Mouse (Mus musculus) embryo, embryonic 10 days (tissue): ENCODE data around the gene Crtac1.
A peak's percentile ranks its signal among the peaks of the same experiment; 100 is the strongest.

Experiments
- DNase-seq: peaks from one replicate; pipeline ENCODE4 v3.0.0-alpha.2; 2015; ENCODE audit warnings: low spot score

Gene Crtac1

DNA sequence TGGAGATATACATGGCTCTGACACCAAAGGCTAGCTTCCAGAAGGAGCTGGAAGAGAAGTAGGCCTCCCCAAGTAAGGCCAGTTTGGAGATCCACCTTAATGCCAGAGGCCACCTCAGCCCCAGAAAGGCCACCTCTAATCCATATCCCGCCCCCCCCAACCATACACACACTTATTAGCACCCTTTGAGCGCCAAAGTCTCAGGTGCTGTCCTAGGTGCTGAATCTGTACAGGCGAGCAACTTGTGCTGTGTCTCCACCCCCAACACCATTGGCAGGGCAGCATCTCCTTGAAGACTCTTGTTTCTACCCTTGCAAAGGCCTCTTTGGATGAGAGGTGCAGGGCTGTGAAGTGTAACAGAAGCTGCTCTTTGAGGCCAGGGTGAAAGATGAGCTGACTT lies 6.4 kb downstream of the Crtac1 start:
- DNase-seq, result peak; percentile 89

DNA sequence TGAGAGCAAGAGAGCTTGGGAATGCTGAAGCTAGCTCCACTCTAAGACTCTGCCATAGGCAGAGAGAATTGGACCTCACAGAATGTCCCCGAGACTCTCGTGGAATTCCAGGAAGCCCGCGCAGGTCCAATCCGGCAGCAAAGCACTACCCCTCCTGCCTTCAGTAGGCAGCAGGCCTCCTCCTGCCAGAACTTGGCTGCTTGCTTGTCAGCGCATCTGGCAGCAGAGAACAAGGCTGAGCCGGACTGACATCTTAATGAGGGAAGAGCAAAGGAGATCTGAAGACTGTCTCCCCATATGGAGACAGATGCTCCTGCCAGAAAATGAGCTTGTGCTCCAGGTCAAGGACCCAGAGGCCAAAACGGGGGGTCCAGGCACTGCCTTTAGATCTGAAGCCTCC lies 16.5 kb downstream of the Crtac1 start:
- DNase-seq, result no peak

DNA sequence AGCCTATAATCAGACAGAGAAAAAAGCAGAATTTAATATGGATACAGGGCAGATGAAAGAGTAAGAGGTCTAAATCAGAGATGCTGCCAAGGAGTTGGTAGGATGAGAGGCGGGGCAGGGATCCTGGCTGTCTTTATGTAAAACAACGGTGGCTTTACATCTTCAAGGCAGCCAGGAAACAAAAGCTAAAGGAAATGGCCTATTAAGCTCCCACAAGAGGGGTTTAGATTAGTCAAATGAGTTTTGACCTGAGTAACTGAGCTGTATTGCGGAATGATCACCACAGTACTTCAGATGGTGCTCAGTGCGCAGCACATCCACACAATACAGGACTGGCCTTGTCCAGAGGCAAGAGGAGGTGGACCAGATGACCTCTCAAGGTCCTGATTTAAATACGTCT lies 21.7 kb downstream of the Crtac1 start:
- DNase-seq, result no peak

DNA sequence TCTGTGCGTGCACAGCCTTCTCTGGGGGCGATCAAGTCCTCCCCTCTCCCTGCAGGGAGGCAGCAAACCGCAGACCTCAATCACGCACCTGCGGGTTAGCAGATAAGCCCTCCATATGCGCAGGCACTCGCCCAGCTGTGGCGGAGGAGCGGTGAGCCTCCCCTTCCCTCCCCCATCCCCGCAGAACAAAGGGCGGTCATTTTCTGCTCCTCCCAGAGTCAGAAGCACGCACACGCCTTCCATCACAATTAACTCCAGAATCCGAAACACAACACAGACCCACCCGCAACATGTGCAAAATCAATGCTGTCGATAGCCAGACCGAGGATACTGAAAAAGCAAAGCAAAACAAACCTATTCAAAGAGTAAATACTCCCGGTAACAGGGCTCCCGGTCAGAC lies 22.4 kb downstream of the Crtac1 start:
- peak; percentile 51 for DNase-seq

DNA sequence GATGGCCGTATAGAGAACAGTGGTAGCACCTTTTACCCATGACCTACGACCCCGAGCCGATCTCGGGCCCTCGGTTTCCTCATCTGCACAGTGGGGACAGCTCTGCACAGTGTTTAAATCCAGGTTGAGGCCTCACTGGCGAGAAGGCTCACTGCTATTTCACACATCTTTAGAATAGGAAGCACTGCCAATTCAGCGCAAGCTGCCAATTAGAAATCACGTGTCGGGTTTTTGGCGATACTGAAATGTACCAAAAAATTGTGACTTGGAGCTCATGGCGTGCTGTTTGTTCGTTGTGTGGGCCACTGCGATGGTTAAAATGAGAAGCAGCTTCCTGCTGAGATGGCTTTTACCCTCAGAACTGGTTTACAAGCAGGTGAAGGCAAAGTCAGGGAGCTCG lies 27.2 kb downstream of the Crtac1 start:
- no peak for DNase-seq

DNA sequence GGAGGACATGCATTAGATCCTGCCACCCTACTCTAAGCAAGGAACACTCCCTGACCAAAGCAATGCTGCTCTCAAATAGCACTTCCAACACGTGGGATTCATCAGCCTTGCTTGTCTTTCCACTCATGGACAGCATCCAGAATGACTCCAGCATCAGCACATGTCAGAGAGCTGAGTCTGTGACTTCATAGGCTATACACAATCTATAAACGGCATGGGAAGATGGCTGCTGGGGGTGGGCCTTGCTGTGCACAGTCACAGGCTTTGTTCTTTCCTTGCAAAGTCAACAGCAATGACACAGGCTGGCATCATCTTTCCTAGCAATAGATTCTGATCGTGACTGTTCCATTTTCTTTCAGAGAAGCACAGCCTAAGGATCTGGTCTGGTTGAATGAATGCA lies 31.6 kb downstream of the Crtac1 start:
- no peak for DNase-seq

DNA sequence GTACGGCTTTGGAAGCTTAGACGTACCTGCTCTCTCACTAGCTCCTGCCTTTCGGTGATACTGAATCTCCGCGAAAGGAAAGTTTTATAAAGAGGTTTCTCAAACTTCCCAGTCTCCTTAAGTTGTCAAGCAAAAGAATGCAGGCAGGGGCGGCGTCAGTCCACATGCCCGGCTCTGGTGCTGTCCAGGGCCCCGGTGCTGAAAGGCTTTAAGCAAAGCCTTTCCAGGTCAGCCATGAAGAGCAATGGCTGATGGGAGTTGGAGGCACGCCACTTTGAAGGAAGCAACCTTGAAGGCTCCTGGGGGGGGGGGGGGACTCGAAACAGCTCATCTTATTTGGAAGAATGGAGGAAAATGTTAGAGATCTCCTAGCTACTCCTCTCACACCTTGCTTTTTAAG lies 34.3 kb downstream of the Crtac1 start:
- peak; percentile 83 for DNase-seq

DNA sequence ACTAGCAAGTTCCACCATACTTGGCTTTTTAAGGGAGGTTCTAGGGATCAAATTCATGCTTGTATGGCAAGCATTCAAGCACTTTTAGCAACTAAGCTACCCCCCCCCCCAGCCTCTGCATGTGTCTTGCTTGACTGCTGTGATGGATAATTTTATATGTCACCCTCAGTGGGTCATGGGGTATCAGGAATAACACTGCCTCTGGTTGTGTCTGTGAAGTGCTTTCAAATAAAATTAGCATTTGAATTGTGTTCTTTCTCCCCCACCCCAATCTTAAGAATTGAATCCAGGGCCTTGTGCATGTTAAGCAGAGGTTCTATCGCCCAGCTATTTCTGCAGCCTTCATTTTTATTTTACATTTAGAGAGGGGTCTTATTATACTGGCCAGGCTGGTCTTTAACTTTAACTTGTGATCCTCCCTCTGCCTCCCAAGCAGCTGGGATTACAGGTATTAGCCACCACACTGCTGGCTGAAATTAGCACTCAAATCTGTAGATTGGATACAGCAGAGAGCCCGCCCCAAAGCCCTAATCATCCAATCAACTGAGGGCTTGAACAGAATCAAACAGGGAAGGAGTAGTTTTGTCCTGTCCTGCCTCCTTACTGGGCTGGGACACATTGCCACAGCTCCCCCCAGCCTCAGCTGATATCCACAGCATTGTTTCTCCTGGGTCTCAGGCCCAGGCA lies 36.6 kb downstream of the Crtac1 start:
- DNase-seq, result no peak

DNA sequence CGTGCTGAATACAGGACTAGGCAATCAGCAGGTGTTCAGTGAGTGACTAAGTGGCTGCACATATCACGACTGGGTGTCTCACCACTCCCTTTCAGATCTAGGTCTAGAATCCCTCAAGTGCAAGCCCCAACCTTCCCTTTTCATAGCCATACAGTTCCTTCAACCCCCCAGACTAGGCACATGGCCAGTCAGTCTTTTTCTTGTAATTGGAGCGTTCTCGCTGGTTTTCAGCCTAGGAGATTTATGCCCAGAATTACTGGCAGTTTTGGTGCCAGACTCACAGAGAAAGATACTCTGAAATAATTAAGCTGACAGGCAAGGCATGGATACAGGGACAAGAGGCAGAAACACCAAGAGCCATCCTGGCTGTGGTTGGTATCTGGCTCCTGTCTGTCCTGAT lies 37.7 kb downstream of the Crtac1 start:
- no peak for DNase-seq

DNA sequence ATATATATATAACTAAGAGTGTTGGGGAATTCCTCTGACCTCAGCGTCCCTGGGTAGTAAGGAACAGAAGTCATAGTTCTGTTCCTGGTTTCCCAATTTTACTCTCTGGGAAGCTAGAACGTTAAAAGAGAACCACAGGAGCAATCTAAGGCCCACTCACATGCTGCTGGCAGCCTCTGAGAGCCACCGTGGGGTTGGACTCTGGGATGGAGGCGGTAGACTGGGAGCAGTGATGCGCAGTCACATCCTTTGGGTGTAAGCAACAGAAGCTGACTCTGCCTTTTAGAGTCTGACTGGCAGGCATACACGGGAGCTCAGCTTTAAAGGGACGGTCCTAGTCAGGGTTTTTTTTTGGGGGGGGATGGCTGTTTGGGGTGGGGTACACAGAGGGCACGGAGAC lies 39.5 kb downstream of the Crtac1 start:
- no peak for DNase-seq

DNA sequence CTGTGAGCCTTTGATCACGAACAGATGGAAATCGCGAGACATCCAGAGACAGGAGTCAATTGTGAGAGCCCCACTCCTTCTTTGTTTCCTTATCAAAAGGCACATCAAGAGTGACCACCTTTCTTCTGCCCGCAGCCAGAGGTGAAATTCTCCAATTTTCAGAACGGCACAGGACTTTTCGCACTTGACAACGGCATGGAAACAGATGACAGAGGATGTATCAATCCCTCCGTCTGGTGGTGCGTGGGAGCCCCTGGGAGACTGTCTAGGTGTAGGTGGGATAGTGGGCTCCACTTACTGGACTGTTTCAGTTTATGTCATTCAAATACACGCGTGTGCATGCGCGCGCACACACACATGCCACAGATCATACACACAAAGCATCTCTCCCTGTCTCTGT lies 42.0 kb downstream of the Crtac1 start:
- DNase-seq, result no peak

DNA sequence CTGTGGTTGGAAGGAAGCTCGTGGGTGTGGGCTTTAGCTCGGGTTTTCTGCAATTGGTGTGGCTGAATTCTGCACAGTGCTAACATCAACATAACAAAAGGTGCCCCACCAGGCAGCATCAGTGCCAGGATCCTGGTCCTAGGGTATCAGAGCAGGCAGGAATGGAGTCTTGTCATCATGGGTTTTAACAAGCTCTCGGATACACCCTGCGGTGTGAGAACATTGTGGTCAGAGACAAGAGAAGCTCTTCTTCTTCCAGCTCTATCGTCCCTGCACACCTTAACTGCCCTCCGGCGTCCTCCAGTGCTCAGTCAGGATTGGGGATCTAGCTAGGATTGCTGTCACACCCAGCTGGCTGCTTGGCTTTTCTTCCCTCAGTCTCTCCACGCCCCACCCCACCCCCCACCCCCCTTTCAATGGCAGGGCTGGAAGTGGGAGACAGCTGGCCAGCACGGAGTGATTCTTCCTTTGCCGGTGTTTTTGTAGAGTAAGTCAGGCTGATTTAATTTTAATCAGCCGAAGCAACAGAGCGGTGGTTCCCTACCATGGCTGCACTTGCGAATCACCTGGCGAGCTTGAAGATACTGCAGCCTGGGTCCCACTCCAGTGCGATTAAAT lies 46.5 kb downstream of the Crtac1 start:
- no peak for DNase-seq

DNA sequence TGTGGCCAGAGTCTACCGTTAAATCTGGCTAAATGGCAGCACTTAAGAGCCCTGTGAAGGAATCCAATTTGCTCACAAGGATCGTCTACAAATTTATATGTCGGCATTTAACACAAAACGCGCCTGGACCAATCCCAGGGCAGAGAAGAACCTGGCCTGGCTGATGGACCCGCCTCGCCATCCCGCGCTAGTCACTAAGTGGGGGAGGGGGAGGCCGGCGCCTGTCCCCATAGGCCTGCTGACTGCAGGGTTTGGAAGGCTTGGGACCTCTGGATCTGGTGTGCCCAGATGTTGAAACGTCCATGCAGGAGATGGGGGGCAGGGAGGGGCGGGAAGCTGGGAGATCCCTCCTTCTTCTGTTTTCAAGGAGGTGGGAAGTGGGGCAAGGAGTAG lies 50.6 kb downstream of the Crtac1 start:
- peak; percentile 63 for DNase-seq

DNA sequence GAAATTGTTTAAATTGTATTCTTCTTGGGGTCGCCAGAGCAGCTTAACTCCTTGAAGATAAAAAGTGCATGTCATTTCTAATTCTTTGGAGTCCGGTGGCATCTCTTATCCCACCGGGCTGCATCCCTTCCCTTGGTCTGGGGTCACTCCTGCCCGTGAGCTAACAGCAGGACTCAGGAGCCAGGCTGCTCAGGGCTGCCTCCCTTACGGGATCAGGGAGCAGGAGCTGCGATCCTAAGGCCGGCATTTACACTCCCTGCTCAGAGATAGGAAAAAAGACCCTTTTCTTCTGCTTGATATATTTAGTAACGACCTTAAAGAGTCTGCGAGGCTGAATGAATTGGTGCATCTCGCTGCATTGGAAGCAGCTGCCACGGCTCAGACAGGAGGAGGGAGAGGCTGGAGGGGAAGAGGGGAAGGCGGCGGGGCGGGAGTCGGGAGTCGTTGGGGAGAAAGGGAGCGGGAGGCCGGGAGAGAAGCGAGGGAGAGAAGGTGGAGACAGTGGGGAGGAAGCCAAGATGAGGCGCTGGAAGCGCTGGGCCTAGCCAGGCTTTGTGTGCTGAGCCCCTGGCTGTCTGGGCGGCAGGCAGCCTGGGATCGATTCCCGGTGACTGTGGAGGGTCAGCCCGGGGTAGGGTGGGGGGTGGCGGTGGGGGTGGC lies 51.1 kb downstream of the Crtac1 start:
- peak; percentile 42 for DNase-seq

DNA sequence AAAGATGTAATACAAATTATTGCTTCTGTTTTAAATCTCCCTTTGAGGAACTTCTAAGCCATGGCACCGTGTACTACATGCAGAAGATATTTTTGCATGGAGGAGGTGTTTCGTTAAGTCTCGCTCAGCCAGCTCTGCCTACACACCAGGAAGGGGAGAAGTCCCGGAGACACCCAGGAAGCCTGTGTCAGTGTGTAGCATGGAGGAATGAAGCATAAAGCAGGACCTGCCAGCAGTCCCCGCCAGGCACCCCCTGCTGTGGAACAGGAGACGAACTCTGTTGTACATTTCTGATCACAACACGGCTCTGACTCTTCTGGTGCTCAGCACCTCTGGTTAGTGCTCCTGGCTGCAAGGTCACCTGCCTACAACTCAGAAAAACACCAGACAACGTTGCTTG lies 51.8 kb downstream of the Crtac1 start:
- DNase-seq, result no peak

DNA sequence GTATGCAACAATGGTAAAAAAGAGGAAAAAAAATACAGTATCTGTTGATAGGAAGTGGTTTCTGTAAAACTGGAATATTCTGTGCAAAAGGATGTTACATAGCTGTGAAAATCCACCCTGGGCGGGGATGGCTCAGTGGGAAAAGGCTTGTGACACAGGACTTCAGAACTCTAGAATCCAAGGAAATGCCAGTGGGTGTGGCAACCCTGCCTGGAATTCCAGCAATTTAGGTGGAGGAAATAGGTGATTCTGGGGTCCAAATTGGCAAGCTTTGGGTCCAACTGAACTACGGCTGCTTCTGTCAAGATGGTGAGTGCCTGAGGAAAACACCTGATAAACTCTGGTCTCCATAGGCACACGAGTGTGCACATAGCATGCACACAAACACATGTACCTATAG lies 54.4 kb downstream of the Crtac1 start:
- no peak for DNase-seq

DNA sequence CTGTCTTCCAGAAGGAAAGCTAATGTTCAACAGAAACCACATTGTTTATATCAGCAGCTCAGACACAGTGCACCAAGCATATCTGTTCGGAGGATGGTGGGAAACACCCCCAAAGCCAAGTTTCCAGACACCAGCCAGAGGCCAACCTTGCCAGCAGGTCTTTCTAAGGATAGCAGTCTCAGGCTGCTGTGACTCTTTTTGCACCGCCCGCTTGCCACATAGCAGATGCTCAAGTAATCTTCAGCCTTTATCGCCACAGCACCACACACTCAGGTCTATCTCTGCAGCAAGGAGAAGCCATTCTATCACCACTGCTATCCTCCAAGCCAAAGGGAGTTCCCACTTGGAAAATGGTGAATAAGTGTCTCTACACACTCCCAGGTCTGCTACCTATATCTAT lies 68.0 kb downstream of the Crtac1 start:
- DNase-seq, result no peak

DNA sequence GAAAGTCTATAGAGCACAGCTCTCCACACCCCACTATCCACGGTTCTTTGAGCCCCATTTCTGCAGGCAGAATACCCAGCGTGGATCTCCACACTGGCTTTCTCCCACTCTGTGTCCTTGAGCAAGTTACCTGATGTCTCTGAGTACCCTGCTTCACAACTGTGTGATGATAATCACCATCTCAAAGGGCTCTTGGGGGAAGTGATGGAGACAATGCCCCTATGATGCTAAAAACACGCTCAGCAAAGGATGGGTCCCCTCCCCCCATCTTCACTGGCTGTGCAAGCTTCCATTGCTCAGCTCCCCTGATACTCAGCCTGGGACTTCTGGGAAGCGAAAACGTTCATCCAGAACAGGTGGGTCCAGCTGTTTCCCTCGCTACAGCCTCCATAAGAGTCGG lies 73.2 kb downstream of the Crtac1 start:
- no peak for DNase-seq

DNA sequence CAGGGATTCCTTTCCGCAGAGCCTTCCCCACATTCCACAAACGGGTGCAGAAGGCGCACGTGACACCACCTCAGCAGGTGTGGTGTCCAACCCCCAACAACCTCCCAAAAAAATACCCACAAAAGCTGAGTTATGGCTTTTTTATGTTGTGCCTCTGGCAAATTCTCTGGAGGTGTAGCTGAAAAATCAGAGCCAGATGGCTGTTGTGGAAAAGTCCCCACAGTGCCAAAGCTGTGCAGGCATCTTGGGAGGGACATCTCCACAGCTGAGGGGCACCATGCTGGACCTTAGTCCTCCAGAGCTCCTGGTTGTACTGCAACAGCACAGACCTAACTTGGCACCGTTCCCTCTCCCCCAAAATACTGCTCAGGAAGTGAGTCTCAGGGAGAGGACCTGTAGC lies 74.7 kb downstream of the Crtac1 start:
- DNase-seq, result no peak

DNA sequence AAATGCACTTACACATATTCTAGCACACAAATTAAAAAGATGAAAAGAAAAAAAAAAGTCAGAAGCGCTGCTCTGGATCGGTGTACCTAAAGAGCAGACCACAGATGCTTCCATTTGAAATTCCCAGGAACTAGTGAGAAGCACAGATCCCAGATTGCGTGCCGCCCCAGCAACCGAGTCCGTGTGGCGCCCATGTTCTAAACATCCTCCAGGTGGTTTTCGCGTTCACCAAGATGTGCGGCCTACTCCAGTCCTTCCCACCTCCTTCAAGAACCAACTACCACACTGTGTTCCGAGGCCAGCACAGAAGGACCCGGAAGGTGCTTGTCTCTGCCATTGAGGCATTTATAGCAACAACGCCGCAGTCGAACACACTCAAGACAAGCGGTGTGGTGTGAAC lies 76.1 kb downstream of the Crtac1 start:
- no peak for DNase-seq

DNA sequence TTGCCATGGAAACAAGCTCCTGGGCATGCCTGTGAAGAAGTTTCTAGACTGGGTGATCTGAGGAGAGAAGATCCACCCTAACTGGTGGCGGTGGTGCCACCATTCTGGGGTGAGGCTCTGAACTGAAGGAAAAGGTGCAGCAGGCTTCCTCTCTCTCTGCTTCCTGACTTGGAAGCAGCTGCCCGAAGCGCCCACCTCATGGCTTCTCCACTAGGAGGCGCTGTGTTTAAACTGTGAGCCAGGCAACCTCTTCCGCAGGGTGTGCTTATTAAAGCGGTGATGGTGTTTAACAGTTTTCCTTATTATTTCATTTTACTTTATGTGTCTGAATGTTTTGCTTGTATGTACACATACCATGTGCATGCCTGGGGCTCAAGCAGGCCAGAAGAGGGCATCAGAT lies 90.4 kb downstream of the Crtac1 start:
- DNase-seq, result peak; percentile 61

DNA sequence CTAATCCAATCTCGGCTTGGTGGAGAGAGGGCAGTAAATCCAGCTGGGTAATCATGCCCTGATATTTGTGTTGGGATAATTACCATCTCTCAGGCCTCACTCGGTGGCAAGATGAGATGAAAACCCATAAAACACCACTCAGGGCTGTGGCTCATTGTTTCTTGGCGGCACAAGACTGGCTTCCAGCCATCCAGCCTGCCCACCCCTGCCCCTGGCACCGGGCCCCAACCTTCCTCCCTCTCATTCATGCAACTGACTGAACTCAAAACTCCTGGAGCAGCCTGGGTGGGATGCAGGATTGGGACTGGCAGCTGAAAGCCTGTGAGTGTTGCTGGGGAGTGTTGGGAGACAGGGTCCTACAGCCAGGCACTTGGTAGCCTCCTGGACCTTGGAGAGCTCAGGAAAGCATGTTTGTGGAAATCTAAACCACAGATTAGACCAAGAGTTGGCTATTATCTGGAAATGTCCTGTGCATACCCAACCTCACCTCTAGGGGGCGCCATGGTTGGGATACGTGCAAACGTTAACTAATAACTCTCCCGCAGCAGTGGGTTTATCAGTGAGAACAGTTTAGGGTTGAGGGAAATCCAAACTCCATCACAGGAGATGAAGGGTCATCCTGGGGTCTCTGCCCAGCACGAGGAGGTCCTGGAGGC lies 99.4 kb downstream of the Crtac1 start:
- no peak for DNase-seq

DNA sequence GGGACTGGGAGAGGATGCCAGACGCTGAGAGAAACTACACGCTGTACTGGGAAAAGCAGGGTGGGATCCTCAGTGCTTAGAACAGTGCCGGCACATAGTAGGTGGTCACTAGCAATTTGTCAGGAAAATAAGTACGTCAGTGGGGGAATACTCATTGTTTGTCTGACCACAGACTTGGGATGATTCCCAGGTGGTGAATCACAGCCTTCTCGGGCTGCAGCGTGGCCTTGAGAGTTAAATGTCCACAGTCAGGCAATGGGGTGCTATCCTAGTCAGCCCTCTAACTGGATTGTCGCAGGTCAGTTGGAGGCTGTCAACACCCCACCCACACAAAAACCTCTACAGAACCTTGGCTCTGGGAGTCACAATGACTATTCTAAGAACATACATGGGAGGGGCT lies 100.1 kb downstream of the Crtac1 start:
- DNase-seq, result no peak
